Mouse (Mus musculus) left cerebral cortex, adult 2 months (tissue): ENCODE measurements around the gene Rps15a. TPM values are rescaled to one million over a fixed set of nuclear protein-coding genes. Genes with fewer than 3 reads are reported as not detected.

Experiments used
- DNase-seq, 2 experiments: peaks; one replicate each; pipeline ENCODE4 v3.0.0; 2021 to 2022; ENCODE audit warnings: low spot score in 2 of 2, mixed read lengths in 1 of 2; ENCODE audit errors: extremely low spot score in 1 of 2
- H3K27ac ChIP-seq: fragments of 200-600 bp; 2 replicates; pipeline ENCODE4 v1.8.1; 2022
- H3K4me3 ChIP-seq: fragments of 200-600 bp; 2 replicates; pipeline ENCODE4 v1.8.1; 2022
- CTCF ChIP-seq: fragments of 200-600 bp; IDR thresholded peaks from 2 replicates; pipeline ENCODE4 v1.8.1; 2022; ENCODE audit warnings: antibody characterized with exemption, mild to moderate bottlenecking, moderate library complexity
- intact Hi-C: fragments of 180-260 bp; cut with DNase I; formaldehyde crosslinking; loops from one replicate; pipeline ENCODE4 v1.15.1; 2025
- total RNA-seq, 2 experiments: library from RNA; stranded (reverse); gene quantifications; 2 replicates each; pipeline ENCODE4 v1.2.3; 2021

Rps15a gene
- total RNA-seq, 2 experiments from 2014 or later, result 344 to 347 TPM

GRCm38 (mm10) chr7:118113541-118114297 is 2.3 kb downstream of the Rps15a start:
- intact Hi-C loops, result no loop called here
- no peak for TF ChIP-seq CTCF
- DNase-seq, result no peak
- H3K27ac ChIP-seq, result no peak overlapping the region
- no peak overlapping the region; the same call in 1 of the 2 replicates for H3K4me3 ChIP-seq

DNA sequence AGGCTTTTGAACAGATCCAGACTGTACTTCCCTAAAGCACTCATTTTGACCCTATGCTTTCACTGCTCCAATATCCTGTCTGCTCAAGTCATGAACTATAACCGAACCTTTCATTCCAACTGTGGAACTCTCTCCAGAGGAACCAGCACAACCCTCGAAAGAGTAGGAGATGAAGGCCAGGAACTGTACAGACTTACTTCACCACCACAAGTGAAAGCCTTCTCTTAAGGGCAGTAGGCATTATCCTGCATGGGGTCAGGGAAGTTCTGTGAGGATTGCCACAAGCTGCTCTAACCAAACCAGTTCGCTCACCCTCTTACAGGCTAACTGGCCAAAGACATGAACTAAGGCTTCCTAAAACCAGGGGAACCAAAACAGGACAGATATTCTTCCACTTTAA is 4.9 kb downstream of the Rps15a start:
- TF ChIP-seq CTCF, result no peak
- H3K4me3 ChIP-seq, result no peak overlapping the region
- no peak for DNase-seq
- H3K27ac ChIP-seq, result no peak overlapping the region
- intact Hi-C loops, result no loop called here

DNA sequence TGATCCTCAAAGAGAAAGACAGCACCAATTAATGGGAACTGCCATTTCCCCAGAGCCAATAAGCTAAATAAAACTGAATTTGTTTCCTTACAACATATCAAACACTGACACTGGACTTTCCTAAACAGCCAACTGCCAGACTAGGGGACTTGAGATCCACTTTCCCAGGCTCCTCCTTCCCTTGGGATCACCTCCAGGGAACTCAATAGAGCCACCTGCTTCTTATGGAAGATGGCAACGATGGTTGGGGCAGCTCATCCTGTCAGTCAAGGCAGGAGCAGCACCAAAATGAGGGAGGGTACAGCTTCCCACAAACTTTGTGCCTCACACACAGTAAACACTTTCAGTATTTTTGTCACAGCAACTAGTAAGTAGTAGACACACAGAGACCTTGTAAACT is 8.3 kb downstream of the Rps15a start:
- intact Hi-C loops, result loop anchor here (10.0 kb wide), 1 partner anchor 623 kb away; no protein-coding TSS in a partner anchor
- DNase-seq, result no peak
- TF ChIP-seq CTCF, result no peak
- Histone ChIP-seq H3K27ac (no peak overlapping the region), H3K4me3 (no peak overlapping the region)

- TF ChIP-seq CTCF, result no peak
- peak in 1 of 2 experiments; percentile 19 for DNase-seq
- intact Hi-C loops, result loop anchor here (5.0 to 10.0 kb wide), 6 partner anchors 537 to 1572 kb away; partner anchors contain the start of gene Xylt1
- Histone ChIP-seq H3K27ac (no peak overlapping the region), H3K4me3 (no peak overlapping the region)
These were observed 11.4 kb downstream of the Rps15a start for GRCm38 (mm10) chr7:118104458-118105052.

- intact Hi-C loops, result loop anchor here (5.0 to 10.0 kb wide), 6 partner anchors 536 to 1571 kb away; partner anchors contain the start of gene Xylt1
- TF ChIP-seq CTCF, result no peak
- Histone ChIP-seq H3K27ac (no peak overlapping the region), H3K4me3 (no peak overlapping the region)
- DNase-seq, result no peak
These were observed 12.3 kb downstream of the Rps15a start for GRCm38 (mm10) chr7:118103462-118104379.

DNA sequence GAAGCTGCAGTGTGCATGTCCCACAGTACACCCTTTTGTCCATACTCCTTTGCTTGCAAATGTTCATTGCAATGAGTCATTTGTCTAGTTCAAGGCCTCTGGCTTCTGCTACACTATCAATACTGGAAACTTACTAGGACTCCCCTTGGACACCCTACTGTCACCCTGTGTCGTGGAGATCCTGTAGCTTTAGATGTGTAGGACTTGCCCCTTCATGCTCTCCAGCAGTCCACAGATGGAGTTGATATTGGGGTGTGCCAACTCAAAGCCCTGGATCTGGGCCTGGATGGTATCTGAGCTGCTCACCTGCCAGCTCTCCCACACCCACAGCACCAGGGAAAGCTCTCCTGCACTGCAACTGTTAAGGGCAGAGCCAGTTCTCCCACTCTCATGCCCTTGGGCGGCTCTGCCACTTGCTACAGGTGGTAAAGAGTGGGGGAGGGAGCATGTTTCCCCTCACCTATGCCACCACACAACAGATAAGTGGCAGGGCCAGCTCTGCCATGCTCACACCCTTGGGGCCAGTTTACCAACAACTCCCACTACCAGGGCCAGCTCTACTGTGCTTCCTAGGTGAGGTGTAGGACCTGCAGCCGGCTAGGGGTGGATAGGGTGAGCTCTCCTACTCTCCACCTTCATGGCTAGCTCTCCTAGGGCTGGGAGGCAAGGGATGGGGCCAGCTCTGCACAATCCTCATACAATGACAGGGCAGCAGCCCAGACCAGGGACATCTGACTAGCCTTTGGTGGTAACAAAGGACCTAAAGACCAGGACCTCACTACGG is 13.1 kb downstream of the Rps15a start:
- TF ChIP-seq CTCF, result no peak
- intact Hi-C loops, result loop anchor here (5.0 to 10.0 kb wide), 6 partner anchors 536 to 1571 kb away; partner anchors contain the start of gene Xylt1
- DNase-seq, result no peak
- no peak overlapping the region for H3K27ac ChIP-seq
- no peak overlapping the region for H3K4me3 ChIP-seq

- intact Hi-C loops, result loop anchor here (5.0 to 10.0 kb wide), 6 partner anchors 535 to 1570 kb away; partner anchors contain the start of gene Xylt1
- Histone ChIP-seq H3K4me3 (no peak overlapping the region), H3K27ac (no peak overlapping the region)
- peak in 1 of 2 experiments; percentile 34 for DNase-seq
- peak; percentile 99 for TF ChIP-seq CTCF
These were observed 13.8 kb downstream of the Rps15a start for GRCm38 (mm10) chr7:118102231-118102630.

DNA sequence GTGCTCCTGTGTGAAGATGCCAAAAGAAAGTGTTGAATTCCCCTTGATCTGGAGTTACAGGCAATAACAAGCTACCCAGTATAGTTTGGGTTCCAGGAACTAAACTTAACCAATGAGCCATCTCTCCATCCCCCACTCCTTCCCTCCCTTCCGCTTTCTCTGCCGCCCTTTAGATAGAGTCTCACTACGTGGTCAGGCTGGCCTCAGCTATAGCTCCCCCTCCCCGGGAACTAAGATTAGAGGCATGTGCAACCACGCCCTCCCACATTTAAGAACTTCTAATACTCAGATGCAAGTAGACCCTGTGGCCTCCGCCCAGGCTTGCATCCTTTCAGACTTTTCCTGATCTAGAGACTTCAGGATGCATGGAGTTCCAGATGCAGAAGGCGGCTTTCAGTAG is 18.4 kb downstream of the Rps15a start:
- DNase-seq, result no peak
- Histone ChIP-seq H3K4me3 (no peak overlapping the region), H3K27ac (no peak overlapping the region)
- intact Hi-C loops, result no loop called here
- no peak for TF ChIP-seq CTCF

DNA sequence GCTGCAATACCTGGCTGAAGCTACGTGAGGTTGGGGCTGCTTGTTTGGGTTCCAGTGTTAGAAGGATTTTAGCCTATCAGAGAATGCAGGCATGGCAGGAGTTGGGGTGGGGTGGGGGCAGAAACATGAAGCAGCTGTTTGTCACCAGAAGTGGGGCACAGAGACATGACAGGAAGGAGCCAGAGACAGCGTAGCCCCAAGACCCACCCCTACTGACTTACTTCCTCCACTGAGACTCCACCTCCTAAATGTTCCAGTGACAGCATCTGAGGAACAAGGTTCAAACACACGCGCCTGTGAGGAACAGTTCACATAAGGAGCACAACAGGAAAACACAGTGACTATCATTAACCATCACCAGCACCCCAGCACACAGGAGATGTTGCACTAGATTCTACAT is 36.0 kb downstream of the Rps15a start:
- no peak for TF ChIP-seq CTCF
- no peak overlapping the region for H3K4me3 ChIP-seq
- DNase-seq, result no peak
- no peak overlapping the region for H3K27ac ChIP-seq
- intact Hi-C loops, result no loop called here

- intact Hi-C loops, result no loop called here
- Histone ChIP-seq H3K4me3 (no peak overlapping the region), H3K27ac (no peak overlapping the region)
- DNase-seq, result no peak
- peak; percentile 20; the same call in 1 of the 2 replicates for TF ChIP-seq CTCF
These were observed 36.9 kb downstream of the Rps15a start for GRCm38 (mm10) chr7:118079097-118079496.

GRCm38 (mm10) chr7:118067261-118067660 is 48.7 kb downstream of the Rps15a start:
- no peak overlapping the region for H3K27ac ChIP-seq
- peak; percentile 10 to 12 for DNase-seq
- intact Hi-C loops, result loop anchor here (5.0 kb wide), 1 partner anchor 60 kb away; no protein-coding TSS in a partner anchor
- H3K4me3 ChIP-seq, result no peak overlapping the region
- TF ChIP-seq CTCF, result no peak
